Mouse (Mus musculus) liver, embryonic 14.5 days (tissue): Measurements from ENCODE around the gene Tmem86a. TPM values are rescaled to one million over a fixed set of nuclear protein-coding genes. Genes with fewer than 3 reads are reported as not detected.

ENCODE experiments used
- ATAC-seq: fragments of 200-750 bp; cut with Nextera tagmentation; 2 replicates; pipeline ENCODE4 v1.8.0; 2017; ENCODE audit warnings: moderate number of reproducible peaks, mild to moderate bottlenecking, moderate library complexity; ENCODE audit not compliant: insufficient read depth
- DNase-seq, 3 experiments: peaks; one replicate each; pipeline ENCODE4 v3.0.0-alpha.2; 2012 to 2013; ENCODE audit warnings: low read depth in 3 of 3, low spot score in 3 of 3
- H3K27ac ChIP-seq: fragments of 300-500 bp; sonication (generic); 2 replicates; pipeline ENCODE4 v1.5.1; 2014; ENCODE audit warnings: moderate library complexity, mild to moderate bottlenecking, control low read depth, inconsistent platforms
- H3K27me3 ChIP-seq: fragments of 300-500 bp; sonication (generic); 2 replicates; pipeline ENCODE4 v1.6.1; 2014; ENCODE audit warnings: mild to moderate bottlenecking, low read length, moderate library complexity; ENCODE audit not compliant: control insufficient read depth, insufficient read depth
- H3K36me3 ChIP-seq: fragments of 300-500 bp; sonication (generic); replicated peaks from 2 replicates; pipeline ENCODE4 v1.6.1; 2014; ENCODE audit warnings: low read depth; ENCODE audit not compliant: control insufficient read depth, insufficient read depth
- H3K4me1 ChIP-seq, 2 experiments: fragments of 200-500 bp in 1 of 2; fragments of 300-500 bp in 1 of 2; sonication (generic) in 1 of 2; replicated peaks; 2 replicates each; pipeline ENCODE4 v1.6.1; 2012 to 2014; ENCODE audit warnings: antibody characterized with exemption in 1 of 2, inconsistent platforms in 1 of 2, low read length in 1 of 2; ENCODE audit not compliant: control insufficient read depth in 2 of 2, insufficient read depth in 2 of 2
- H3K4me2 ChIP-seq: fragments of 300-500 bp; sonication (generic); 2 replicates; pipeline ENCODE4 v1.6.1; 2014; ENCODE audit warnings: low read depth, mild to moderate bottlenecking, control low read depth, moderate library complexity
- H3K4me3 ChIP-seq, 2 experiments: fragments of 200-500 bp in 1 of 2; fragments of 300-500 bp in 1 of 2; sonication (generic) in 1 of 2; 2 replicates each; pipeline ENCODE4 v1.5.1; 2012 to 2014; ENCODE audit warnings: low read depth in 2 of 2, low read length in 2 of 2, mild to moderate bottlenecking in 2 of 2, control low read depth in 1 of 2, inconsistent platforms in 1 of 2, moderate library complexity in 1 of 2; ENCODE audit not compliant: insufficient read depth in 1 of 2
- H3K9ac ChIP-seq: fragments of 300-500 bp; sonication (generic); replicated peaks from 2 replicates; pipeline ENCODE4 v1.6.1; 2014; ENCODE audit warnings: mild to moderate bottlenecking, control low read depth, moderate library complexity
- H3K9me3 ChIP-seq: fragments of 300-500 bp; sonication (generic); 2 replicates; pipeline ENCODE4 v1.6.1; 2016; ENCODE audit warnings: low read length, mixed read lengths; ENCODE audit not compliant: control insufficient read depth
- CTCF ChIP-seq: IDR thresholded peaks from 2 replicates; pipeline ENCODE4 v1.5.1; 2016; ENCODE audit warnings: antibody characterized with exemption, low read depth, control low read depth
- EP300 ChIP-seq: IDR thresholded peaks from 2 replicates; pipeline ENCODE4 v1.6.1; 2016; ENCODE audit warnings: antibody characterized with exemption, low read depth
- WGBS: fragments of 180-500 bp; shearing (Covaris S2); extraction: QIAGEN DNeasy Blood & Tissue Kit; methylation state at CpG from one replicate; pipeline ENCODE4 v1.1.7; 2014; ENCODE audit not compliant: insufficient replicate concordance; 5-methylcytosine and 5-hydroxymethylcytosine counted together
- polyA plus RNA-seq, 2 experiments: library from polyadenylated mRNA; depleted of rRNA in 1 of 2; stranded (reverse) in 1 of 2; unstranded in 1 of 2; fragments of >200 nt; fragmentation: Nextera tagmentation in 1 of 2; extraction: Ambion mirVana in 1 of 2; gene quantifications; 2 replicates each; pipeline versions ENCODE4 v1.2.1 to v1.2.3; 2012 to 2014

Gene Tmem86a
- polyA plus RNA-seq, 2 experiments, result 12.6 to 16.6 TPM

GRCm38 (mm10) chr7:47052276-47052675 is 1.9 kb downstream of the Tmem86a start:
- H3K4me2 ChIP-seq, result peak overlapping the region; percentile 70
- 17% methylated on average over 3 of the region's 3 CpGs for WGBS
- no peaks in the 10 kb centered on the region for H3K27me3 ChIP-seq
- no peak overlapping the region for H3K9ac ChIP-seq
- no peaks in the 10 kb centered on the region for H3K9me3 ChIP-seq
- H3K36me3 ChIP-seq, result no peaks in the 10 kb centered on the region
- H3K27ac ChIP-seq, result peak overlapping the region; percentile 17; the same call in 1 of the 2 replicates
- peaks cover 0 to 28% of the 10 kb centered on the region in 2 experiments; a peak in 2 of 4 replicates for H3K4me1 ChIP-seq
- DNase-seq (no peak), ATAC-seq (no peak)
- TF ChIP-seq CTCF (no peak), EP300 (no peak)
- no peak overlapping the region; a peak in 1 of 4 replicates for H3K4me3 ChIP-seq

DNA sequence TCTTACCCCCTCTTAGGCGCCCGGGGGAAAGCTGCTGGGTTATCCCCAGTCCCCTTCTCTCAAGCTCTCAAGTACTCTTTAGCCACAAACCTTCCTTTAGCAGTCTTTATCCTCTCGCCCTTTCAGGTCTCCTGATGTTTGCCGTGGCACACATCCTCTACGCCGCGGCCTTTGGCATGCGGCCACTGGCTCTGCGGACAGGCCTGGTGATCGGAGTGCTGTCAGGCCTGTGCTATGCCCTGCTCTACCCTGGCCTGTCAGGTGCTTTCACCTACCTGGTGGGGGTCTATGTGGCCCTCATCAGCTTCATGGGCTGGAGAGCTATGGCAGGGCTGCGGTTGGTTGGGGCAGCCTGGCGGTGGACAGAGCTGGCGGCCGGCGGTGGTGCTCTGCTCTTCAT is 2.9 kb downstream of the Tmem86a start:
- WGBS, result 77% methylated on average over 15 of the region's 15 CpGs
- Histone ChIP-seq H3K9me3 (no peaks in the 10 kb centered on the region), H3K9ac (no peak overlapping the region), H3K27me3 (no peaks in the 10 kb centered on the region), H3K4me3 (no peak overlapping the region), H3K4me2 (no peak overlapping the region), H3K27ac (no peak overlapping the region), H3K4me1 (peaks cover 0 to 28% of the 10 kb centered on the region in 2 experiments; a peak in 3 of 4 replicates), H3K36me3 (no peaks in the 10 kb centered on the region)
- ATAC-seq, result no peak
- DNase-seq, result no peak
- TF ChIP-seq EP300, result no peak

GRCm38 (mm10) chr7:47054666-47055065 is 4.3 kb downstream of the Tmem86a start:
- H3K9me3 ChIP-seq, result no peaks in the 10 kb centered on the region
- 42% methylated on average over 2 of the region's 2 CpGs for WGBS
- peaks cover 0 to 35% of the 10 kb centered on the region in 2 experiments; a peak in 3 of 4 replicates for H3K4me1 ChIP-seq
- ATAC-seq (no peak), DNase-seq (no peak)
- no peak overlapping the region for H3K9ac ChIP-seq
- H3K36me3 ChIP-seq, result no peaks in the 10 kb centered on the region
- H3K27ac ChIP-seq, result no peak overlapping the region
- no peaks in the 10 kb centered on the region for H3K27me3 ChIP-seq
- H3K4me2 ChIP-seq, result no peak overlapping the region
- no peak overlapping the region for H3K4me3 ChIP-seq
- TF ChIP-seq CTCF (no peak), EP300 (no peak)

DNA sequence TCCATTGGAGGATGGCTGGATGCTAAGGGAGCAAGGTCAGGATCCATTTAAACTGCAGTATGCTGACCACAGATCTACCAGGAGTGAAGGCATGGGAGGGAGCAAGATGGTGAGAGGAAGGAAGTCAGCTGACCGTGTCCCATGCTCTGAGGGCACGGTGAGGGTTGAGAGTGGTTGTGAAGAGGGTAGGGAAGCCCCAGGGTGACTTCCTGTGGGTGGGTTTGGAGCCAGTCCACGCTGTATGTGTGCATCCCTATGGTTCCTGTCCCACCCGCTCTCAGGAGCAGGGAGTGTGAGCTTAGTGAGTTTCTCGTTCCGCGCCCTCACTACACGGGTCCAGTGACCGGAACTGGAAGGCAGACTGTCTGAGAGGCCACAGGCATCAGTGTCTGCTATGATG is 5.3 kb downstream of the Tmem86a start:
- WGBS, result 30% methylated on average over 9 of the region's 9 CpGs
- DNase-seq, result no peak
- no peak overlapping the region for H3K27ac ChIP-seq
- TF ChIP-seq CTCF, result no peak
- TF ChIP-seq EP300, result no peak
- no peak overlapping the region for H3K9ac ChIP-seq
- H3K4me3 ChIP-seq, result no peak overlapping the region
- H3K4me1 ChIP-seq, result peaks cover 2 to 37% of the 10 kb centered on the region in 2 experiments
- no peaks in the 10 kb centered on the region for H3K27me3 ChIP-seq
- no peaks in the 10 kb centered on the region for H3K9me3 ChIP-seq
- H3K4me2 ChIP-seq, result no peak overlapping the region
- H3K36me3 ChIP-seq, result no peaks in the 10 kb centered on the region
- ATAC-seq, result peak; percentile 14; the same call in 1 of the 2 replicates

- DNase-seq (no peak), ATAC-seq (no peak)
- Histone ChIP-seq H3K4me1 (peaks cover 2 to 34% of the 10 kb centered on the region in 2 experiments), H3K9me3 (no peaks in the 10 kb centered on the region), H3K4me2 (no peak overlapping the region), H3K27ac (no peak overlapping the region), H3K9ac (no peak overlapping the region), H3K36me3 (no peaks in the 10 kb centered on the region), H3K27me3 (no peaks in the 10 kb centered on the region), H3K4me3 (no peak overlapping the region)
- TF ChIP-seq EP300 (no peak), CTCF (no peak)
- WGBS, result 48% methylated on average over 4 of the region's 4 CpGs
Measured at GRCm38 (mm10) chr7:47056273-47056672, 5.9 kb downstream of the Tmem86a start.

GRCm38 (mm10) chr7:47059339-47059738 is 8.9 kb downstream of the Tmem86a start:
- ATAC-seq (peak; percentile 54; the same call in 1 of the 2 replicates), DNase-seq (no peak)
- Histone ChIP-seq H3K4me1 (peaks cover 2 to 22% of the 10 kb centered on the region in 2 experiments), H3K27me3 (no peaks in the 10 kb centered on the region), H3K9ac (no peak overlapping the region), H3K4me2 (no peak overlapping the region), H3K4me3 (no peak overlapping the region), H3K27ac (no peak overlapping the region), H3K9me3 (no peaks in the 10 kb centered on the region), H3K36me3 (no peaks in the 10 kb centered on the region)
- WGBS, result 9% methylated on average over 7 of the region's 7 CpGs
- TF ChIP-seq CTCF, result no peak
- TF ChIP-seq EP300, result no peak
